Mouse (Mus musculus) lung, adult 2 months (tissue): ENCODE measurements at regions not wholly inside any gene's neighbourhood (a gene's known extent, or its start where the extent isn't known, plus 50 kb on each side); places are given as distances from the start of the nearest gene placed in this dataset.

Source experiments
- CTCF ChIP-seq: fragments of 200-500 bp; IDR thresholded peaks from 2 replicates; pipeline ENCODE4 v1.5.1; 2011; ENCODE audit warnings: mild to moderate bottlenecking, low read length, control low read depth; ENCODE audit not compliant: insufficient read depth
- POLR2A ChIP-seq: fragments of 200-500 bp; IDR thresholded peaks from 2 replicates; pipeline ENCODE4 v1.6.1; 2011; ENCODE audit warnings: low read depth, mild to moderate bottlenecking, control low read depth, low read length, borderline replicate concordance; ENCODE audit errors: extremely low read depth

DNA sequence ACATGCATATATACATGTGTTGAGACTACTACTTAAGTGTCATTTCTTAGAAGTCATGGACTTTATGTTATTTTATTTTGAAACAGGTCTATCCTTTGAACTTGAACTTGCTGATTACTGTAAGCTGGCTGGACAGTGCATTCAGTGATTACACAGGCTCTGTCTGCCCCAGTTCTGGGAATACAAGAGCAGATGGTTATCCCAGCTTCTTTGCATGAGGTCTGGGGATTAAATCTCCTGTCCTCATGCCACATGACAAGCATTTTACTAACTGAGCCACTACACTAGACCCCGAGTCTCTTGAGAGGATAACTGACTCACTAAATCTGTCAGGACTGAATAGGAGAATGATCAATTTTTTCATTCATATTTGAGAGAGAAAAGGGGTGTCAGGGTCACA is 403.6 kb upstream of the BC052040 start:
- no peak for TF ChIP-seq CTCF
- TF ChIP-seq POLR2A = no peak
